Mouse (Mus musculus) kidney, postnatal 0 days (tissue): ENCODE data around the gene Aldh1l1. TPM values are rescaled to one million over a fixed set of nuclear protein-coding genes. Genes with fewer than 3 reads are reported as not detected.

Source experiments
- ATAC-seq: fragments of 200-750 bp; cut with Nextera tagmentation; replicated peaks from 2 replicates; pipeline ENCODE4 v1.8.0; 2017; ENCODE audit warnings: low read depth, moderate number of reproducible peaks, moderate TSS enrichment, moderate library complexity; ENCODE audit not compliant: low FRiP score
- DNase-seq: peaks from one replicate; pipeline ENCODE4 v3.0.0-alpha.2; 2016; ENCODE audit warnings: low spot score
- H3K27ac ChIP-seq: fragments of 300-500 bp; sonication (generic); 2 replicates; pipeline ENCODE4 v1.5.1; 2014; ENCODE audit warnings: mild to moderate bottlenecking
- H3K27me3 ChIP-seq: fragments of 300-500 bp; sonication (generic); 2 replicates; pipeline ENCODE4 v1.6.1; 2014; ENCODE audit warnings: low read length, mixed read lengths; ENCODE audit not compliant: insufficient read depth
- H3K36me3 ChIP-seq: fragments of 300-500 bp; sonication (generic); 2 replicates; pipeline ENCODE4 v1.6.1; 2014; ENCODE audit warnings: low read length, mixed read lengths; ENCODE audit not compliant: insufficient read depth
- H3K4me1 ChIP-seq: fragments of 300-500 bp; sonication (generic); replicated peaks from 2 replicates; pipeline ENCODE4 v1.6.1; 2014; ENCODE audit warnings: antibody characterized with exemption, low read length, mixed read lengths; ENCODE audit not compliant: insufficient read depth
- H3K4me2 ChIP-seq: fragments of 300-500 bp; sonication (generic); 2 replicates; pipeline ENCODE4 v1.6.1; 2014; ENCODE audit warnings: mild to moderate bottlenecking, low read length, moderate library complexity, mixed read lengths
- H3K4me3 ChIP-seq: fragments of 300-500 bp; sonication (generic); replicated peaks from 2 replicates; pipeline ENCODE4 v1.5.1; 2014; ENCODE audit warnings: low read depth, low read length
- H3K9ac ChIP-seq: fragments of 300-500 bp; sonication (generic); 2 replicates; pipeline ENCODE4 v1.6.1; 2014; ENCODE audit warnings: low read depth, low read length
- H3K9me3 ChIP-seq: fragments of 300-500 bp; sonication (generic); replicated peaks from 2 replicates; pipeline ENCODE4 v1.6.1; 2016; ENCODE audit warnings: low read length, inconsistent platforms, mixed read lengths
- CTCF ChIP-seq: IDR thresholded peaks from 2 replicates; pipeline ENCODE4 v1.5.1; 2016; ENCODE audit warnings: antibody characterized with exemption, low read depth, mild to moderate bottlenecking, moderate library complexity
- WGBS: fragments of 180-500 bp; shearing (Covaris S2); extraction: QIAGEN DNeasy Blood & Tissue Kit; methylation state at CpG from one replicate; pipeline ENCODE4 v1.1.7; 2014; 5-methylcytosine and 5-hydroxymethylcytosine counted together
- polyA plus RNA-seq: library from polyadenylated mRNA; unstranded; fragments of >200 nt; fragmentation: Nextera tagmentation; extraction: Ambion mirVana; gene quantifications from 2 replicates; pipeline ENCODE4 v1.2.1, GENCODE M21; 2015

The Aldh1l1 gene
- polyA plus RNA-seq, 1 experiment from 2014 or later = 42.8 TPM

DNA sequence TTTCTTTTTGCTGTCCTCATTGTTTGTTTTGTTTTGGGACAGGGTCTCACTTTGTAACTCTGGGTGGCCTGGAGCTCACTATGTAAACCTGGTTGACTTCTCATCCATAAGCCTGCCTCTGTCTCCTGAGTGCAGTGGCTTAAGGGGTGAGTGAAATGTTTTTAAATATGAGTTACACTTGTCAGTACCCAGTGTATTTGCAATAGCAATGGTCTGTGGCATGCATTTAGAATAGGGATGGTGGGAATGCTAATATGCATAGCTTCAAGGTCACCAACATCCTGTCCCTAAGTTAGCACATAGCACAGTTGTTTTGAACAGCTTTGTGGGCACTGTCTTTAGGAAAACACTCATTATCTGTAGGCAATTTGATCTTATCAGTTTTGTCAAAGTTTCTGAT lies 21.2 kb downstream of the Aldh1l1 start:
- no peak overlapping the region for H3K9ac ChIP-seq
- no peak for ATAC-seq
- H3K27ac ChIP-seq = peak overlapping the region; percentile 80

DNA sequence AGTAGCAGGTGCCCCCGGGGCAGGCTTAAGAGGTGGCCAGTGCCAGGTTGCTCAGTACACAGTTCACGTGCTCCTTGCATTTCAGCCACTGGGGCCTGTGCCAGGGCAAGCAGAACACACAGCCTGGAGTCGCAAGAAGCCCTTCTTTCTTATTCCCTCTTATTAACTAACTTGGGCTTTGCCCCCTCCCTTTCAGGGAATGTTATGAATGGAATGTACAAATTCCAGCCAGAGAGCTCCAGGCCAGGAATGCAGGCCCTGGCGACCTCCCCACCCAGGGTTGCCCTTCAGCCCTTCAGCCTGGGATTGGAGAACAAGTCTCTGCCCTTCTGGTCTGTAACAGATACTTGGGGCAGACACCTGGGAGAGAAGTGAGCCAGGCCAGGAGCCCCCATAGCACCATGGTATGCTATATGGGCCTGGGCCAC lies 22.0 kb downstream of the Aldh1l1 start:
- no peak overlapping the region for H3K9ac ChIP-seq
- H3K4me1 ChIP-seq = peaks cover 19% of the 10 kb centered on the region
- DNase-seq (peak; percentile 78), ATAC-seq (peak; percentile 94)
- TF ChIP-seq CTCF = no peak
- no peaks in the 10 kb centered on the region for H3K27me3 ChIP-seq
- H3K4me2 ChIP-seq = no peak overlapping the region
- peak overlapping the region; percentile 80 for H3K27ac ChIP-seq
- H3K9me3 ChIP-seq = no peaks in the 10 kb centered on the region
- no peaks in the 10 kb centered on the region for H3K36me3 ChIP-seq
- WGBS = 32% methylated on average over 4 of the region's 4 CpGs
- H3K4me3 ChIP-seq = no peak overlapping the region

More for the DNA sequence above, 21.2 kb downstream of the Aldh1l1 start:
- Histone ChIP-seq H3K9me3 (no peaks in the 10 kb centered on the region), H3K4me3 (no peak overlapping the region), H3K4me1 (peaks cover 19% of the 10 kb centered on the region), H3K27me3 (no peaks in the 10 kb centered on the region), H3K36me3 (no peaks in the 10 kb centered on the region), H3K4me2 (no peak overlapping the region)
- no peak for TF ChIP-seq CTCF
- no peak for DNase-seq

DNA sequence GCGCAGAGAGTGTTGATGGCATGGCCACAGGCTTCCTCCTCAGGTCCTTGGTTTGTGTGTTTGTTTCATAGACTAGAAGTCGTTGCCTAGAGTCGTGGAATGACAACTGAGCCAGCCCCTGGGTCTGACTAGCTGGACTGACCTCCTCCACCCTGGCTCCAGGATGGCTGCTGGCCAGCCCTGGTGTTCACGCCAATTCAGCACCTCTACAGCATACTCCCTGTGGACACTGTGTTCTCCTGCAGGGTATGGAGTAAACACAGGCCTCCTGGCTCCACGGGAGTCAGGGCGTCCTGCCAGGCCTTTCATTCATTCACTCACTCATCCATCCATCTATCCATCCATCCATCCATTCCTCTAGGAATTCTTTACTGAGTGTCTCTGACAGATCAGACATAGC lies 22.9 kb downstream of the Aldh1l1 start:
- 47% methylated on average over 6 of the region's 6 CpGs for WGBS
- Histone ChIP-seq H3K4me3 (no peak overlapping the region), H3K27ac (peak overlapping the region; percentile 65), H3K36me3 (no peaks in the 10 kb centered on the region), H3K27me3 (no peaks in the 10 kb centered on the region), H3K4me1 (peaks cover 19% of the 10 kb centered on the region), H3K4me2 (no peak overlapping the region), H3K9ac (no peak overlapping the region), H3K9me3 (no peaks in the 10 kb centered on the region)
- TF ChIP-seq CTCF = no peak
- peak; percentile 47; the same call in 1 of the 2 replicates for ATAC-seq
- DNase-seq = no peak

DNA sequence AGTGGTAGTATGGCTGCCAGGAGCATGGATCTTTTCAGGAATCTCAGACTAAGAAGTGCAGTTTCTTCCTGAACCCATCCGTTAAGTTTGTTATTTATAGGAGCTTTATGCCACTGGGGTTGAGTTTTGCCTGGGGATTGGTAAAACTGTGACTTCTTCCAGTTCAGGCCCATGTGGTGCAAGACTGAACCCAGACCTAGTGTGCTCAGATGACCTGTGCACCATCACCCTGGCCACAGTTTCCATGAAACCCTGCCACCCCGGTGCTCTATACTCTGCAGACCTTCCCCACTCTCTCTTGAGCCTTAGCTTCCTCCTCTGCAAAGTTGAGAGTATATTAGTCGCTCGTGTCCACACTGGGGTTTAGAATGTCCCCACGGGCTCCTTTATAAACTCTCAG lies 26.2 kb downstream of the Aldh1l1 start:
- DNase-seq (no peak), ATAC-seq (no peak)
- H3K27me3 ChIP-seq = no peaks in the 10 kb centered on the region
- no peak overlapping the region for H3K4me2 ChIP-seq
- H3K4me1 ChIP-seq = peaks cover 14% of the 10 kb centered on the region
- H3K27ac ChIP-seq = no peak overlapping the region
- no peak overlapping the region for H3K9ac ChIP-seq
- no peak for TF ChIP-seq CTCF
- H3K36me3 ChIP-seq = no peaks in the 10 kb centered on the region
- no peaks in the 10 kb centered on the region for H3K9me3 ChIP-seq
- H3K4me3 ChIP-seq = no peak overlapping the region
- 79% methylated on average over 5 of the region's 5 CpGs for WGBS

DNA sequence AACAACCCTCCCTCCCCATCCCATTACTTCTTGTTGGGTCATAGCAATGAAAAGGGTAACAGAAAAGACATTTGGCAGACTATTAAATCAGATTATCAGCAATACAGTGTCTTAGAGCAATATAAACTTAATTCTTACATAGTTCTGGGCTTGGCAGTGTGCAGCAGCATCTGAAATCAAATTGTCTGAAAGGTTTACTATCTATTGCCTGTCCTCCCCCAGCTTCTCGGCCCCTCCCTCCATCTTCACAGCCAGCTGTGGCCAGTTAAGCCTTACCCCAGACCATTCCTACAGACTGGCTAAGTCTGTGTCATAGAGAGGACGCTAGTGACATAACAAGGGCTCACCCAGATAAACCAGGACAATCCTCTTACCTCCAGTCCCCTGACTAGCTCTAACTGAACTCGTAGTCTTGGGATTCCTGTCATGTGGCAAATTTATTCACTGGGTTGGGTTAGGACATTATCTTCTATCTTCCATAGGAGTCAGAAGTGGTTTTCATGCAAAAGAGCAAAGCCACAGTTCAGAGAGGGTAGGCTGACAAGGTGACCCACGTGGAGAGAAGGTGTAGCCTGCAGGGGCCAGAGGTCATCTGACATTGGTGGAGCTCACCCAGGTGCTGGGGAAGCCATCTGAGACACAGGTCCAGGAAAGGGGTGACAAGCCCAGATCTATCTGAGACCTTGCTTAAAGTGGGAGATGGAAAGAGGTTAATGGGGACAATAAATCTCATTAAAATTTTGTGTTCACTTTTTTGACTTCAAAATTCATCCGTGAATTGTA lies 27.0 kb downstream of the Aldh1l1 start:
- H3K27ac ChIP-seq = no peak overlapping the region
- 55% methylated on average over 5 of the region's 5 CpGs for WGBS
- H3K9me3 ChIP-seq = no peaks in the 10 kb centered on the region
- H3K9ac ChIP-seq = no peak overlapping the region
- H3K27me3 ChIP-seq = no peaks in the 10 kb centered on the region
- H3K36me3 ChIP-seq = no peaks in the 10 kb centered on the region
- no peak overlapping the region for H3K4me2 ChIP-seq
- H3K4me1 ChIP-seq = 0 out of 2 replicates have a peak, but pooled peaks cover 6% of the 10 kb centered on the region
- DNase-seq = peak; percentile 61
- 0 out of 2 replicates have a peak, but pooled peaks have one; percentile 19 for ATAC-seq
- no peak overlapping the region for H3K4me3 ChIP-seq
- no peak for TF ChIP-seq CTCF

DNA sequence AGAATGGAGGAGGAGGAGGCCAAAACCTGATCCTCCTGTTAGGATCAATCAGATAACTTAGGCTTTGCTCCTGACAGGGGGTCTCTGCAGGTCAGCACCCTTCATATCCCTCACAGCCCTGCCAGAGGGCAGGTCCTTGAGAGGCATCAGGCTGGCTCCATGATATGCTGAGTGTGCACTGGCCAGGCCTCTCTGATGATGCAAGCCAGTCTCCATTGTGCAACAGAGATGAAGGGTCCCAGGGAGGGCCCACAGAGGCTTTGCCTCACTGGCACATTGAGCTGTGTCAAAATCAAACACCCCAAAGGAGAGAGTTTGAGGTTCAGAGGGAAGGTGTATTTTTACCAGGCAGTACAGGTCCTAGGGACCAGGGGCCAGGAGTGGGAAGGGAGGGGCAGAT lies 28.1 kb downstream of the Aldh1l1 start:
- Histone ChIP-seq H3K4me1 (no peaks in the 10 kb centered on the region), H3K27ac (no peak overlapping the region), H3K4me3 (no peak overlapping the region), H3K36me3 (no peaks in the 10 kb centered on the region), H3K27me3 (no peaks in the 10 kb centered on the region), H3K9me3 (no peaks in the 10 kb centered on the region), H3K4me2 (no peak overlapping the region), H3K9ac (no peak overlapping the region)
- DNase-seq = no peak
- no peak for ATAC-seq
- no peak for TF ChIP-seq CTCF

DNA sequence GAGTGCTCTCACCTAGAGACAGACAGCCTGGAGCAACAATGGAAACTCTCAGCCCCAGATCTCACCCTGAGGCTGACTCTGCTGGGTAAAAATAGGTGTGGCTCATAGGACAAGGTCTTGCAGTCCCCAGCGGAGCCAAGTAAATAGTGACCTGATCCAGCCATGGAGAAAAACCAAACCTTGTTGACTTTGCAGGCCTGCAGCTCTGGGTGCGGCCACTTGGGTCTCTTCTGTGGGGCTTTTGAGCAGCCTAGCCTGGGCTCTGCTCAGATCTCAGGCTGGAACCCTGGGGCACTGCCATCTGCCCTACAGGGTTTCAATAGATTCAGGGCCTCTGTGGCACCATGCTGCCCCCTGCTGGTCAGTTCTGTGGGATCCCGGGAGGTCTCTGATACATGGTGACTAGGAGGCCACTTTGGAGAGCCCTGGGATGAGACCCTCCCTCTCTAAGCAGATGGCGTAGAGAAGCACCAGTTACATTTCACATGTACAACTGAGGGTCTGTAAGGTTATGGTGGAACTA lies 28.7 kb downstream of the Aldh1l1 start:
- no peaks in the 10 kb centered on the region for H3K36me3 ChIP-seq
- H3K27me3 ChIP-seq = no peaks in the 10 kb centered on the region
- no peaks in the 10 kb centered on the region for H3K4me1 ChIP-seq
- ATAC-seq (peak; percentile 88), DNase-seq (peak; percentile 72)
- H3K9me3 ChIP-seq = no peaks in the 10 kb centered on the region
- 46% methylated on average over 4 of the region's 4 CpGs for WGBS
- H3K27ac ChIP-seq = no peak overlapping the region
- no peak overlapping the region for H3K4me2 ChIP-seq
- peak; percentile 92 for TF ChIP-seq CTCF
- no peak overlapping the region for H3K4me3 ChIP-seq
- H3K9ac ChIP-seq = no peak overlapping the region
